Mouse (Mus musculus): Measurements from ENCODE around the gene Abhd2. TPM values are rescaled to one million over a fixed set of nuclear protein-coding genes. Genes with fewer than 3 reads are reported as not detected.

Abhd2 gene
- polyA plus RNA-seq (2012; rRNA removed): 14.9 and 27.9 TPM in 2 replicates

DNA sequence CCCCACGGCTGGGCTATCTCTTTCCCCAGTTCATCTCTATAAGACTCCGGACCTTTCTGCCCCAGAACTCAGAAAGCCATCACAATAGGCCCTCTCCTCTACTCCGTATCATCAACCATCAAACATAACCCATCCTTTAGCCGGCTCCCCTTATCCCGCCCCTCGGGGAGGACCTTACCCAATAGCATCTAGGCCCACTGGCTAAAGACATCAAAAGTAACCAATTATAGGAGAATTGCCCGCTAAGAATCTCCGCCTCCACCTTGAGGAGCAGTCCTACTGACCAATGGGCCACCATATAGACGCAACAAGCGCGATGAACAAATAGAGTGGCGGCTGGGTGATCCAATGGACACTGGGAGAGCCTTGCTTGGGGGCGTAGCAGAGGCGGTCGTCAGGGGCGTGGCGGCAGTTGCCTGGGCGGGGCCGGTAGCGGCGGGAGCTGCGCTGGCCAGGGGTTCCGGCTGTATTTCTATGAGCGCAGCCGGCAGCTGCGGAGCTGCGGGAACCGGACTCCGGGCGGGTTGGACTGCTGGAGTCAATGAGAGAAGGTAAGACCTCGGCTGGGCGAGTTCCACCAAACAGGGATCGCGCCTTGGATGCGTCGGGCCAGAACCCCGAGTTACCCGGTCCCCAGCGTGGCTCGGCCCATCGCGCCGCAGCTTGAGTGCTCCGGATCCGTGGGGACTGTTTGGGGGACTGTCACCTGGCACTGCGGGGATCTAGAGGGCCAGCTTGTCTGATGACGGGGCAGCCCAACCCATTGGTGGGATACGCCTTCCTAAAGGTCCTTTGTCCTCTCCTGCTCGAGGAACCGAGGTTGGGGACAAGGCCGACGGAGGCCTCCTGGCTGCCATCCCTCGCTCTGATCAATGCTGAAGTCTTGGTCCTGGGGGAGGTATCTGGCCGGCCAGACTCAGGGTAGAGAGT lies at the start of gene Abhd2:
Abhd2 (plus strand) TSS at position 411 of the 930 bp plus-strand sequence.
- peak; percentile 99 for DNase-seq (ENCODE audit: low spot score)

GRCm38 (mm10) chr7:79225477-79225876 lies 47.5 kb upstream of the Abhd2 start:
- no peak for DNase-seq (ENCODE audit: low spot score)

DNA sequence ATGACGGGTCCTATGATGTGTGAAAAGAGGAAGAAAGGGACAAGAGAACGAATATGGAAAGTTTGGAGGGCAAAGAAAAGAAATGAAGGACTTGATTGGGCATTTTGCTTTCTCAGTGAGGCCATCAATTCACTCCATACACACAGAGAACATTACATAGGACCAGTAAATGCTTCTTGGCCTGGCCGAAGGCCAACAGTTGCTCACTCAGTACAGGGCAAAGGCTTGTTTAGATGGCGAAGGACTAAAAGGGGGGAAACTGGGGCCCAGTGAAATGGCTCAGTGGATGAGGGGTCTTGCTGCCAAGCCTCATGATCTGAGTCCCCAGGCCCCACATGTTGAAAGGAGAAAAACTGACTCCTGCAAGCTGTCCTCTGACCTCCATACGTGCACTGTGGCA lies 46.8 kb upstream of the Abhd2 start:
- DNase-seq (ENCODE audit: low spot score): no peak

- DNase-seq (ENCODE audit: low spot score): no peak
These were observed 46.0 kb upstream of the Abhd2 start for GRCm38 (mm10) chr7:79226834-79227486.

DNA sequence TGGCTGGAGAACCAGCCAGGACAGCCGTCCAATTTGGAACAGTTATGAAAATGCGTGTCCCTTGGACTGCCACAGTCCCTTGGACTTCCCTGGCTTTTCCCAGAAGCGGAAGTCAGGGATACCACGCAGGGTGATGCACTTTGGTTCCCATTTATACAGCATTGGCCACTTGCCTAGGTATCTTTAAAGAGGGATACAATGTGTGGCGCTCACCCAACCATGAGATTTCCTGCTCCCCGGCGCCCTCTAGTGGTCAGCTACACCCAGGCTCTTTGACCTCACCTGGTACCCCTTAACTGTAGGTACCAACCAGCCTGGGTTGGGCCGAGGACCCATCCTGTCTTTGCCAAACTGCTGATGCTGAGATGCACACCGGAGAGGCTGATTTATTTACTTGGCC lies 44.5 kb upstream of the Abhd2 start:
- DNase-seq (ENCODE audit: low spot score): peak; percentile 82

- no peak for DNase-seq (ENCODE audit: low spot score)
These were observed 41.4 kb upstream of the Abhd2 start for GRCm38 (mm10) chr7:79231577-79231976.

GRCm38 (mm10) chr7:79232048-79232447 lies 41.0 kb upstream of the Abhd2 start:
- DNase-seq (ENCODE audit: low spot score): no peak

- DNase-seq (ENCODE audit: low spot score): no peak
These were observed 34.3 kb upstream of the Abhd2 start for GRCm38 (mm10) chr7:79238741-79239140.

- no peak for DNase-seq (ENCODE audit: low spot score)
These were observed 30.9 kb upstream of the Abhd2 start for GRCm38 (mm10) chr7:79241931-79242625.

DNA sequence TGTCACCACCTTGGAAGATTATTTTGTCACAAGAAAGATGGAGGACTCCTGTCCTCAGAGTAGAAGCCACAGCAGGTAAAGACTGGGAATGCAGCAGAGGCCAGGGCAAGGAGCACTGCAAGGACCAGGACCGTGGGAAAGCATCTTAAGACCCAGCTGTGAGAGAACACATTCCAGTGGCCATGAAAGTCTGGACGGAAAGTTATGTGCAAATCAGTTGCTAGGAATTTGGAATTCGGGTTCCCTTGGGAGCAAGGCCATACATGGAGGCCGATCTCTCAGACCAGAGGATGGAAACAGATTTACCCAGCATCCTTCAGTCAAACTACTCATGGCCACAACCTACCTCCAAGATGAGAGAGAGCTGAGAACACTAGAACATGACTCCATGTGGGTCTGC lies 29.8 kb upstream of the Abhd2 start:
- no peak for DNase-seq (ENCODE audit: low spot score)

DNA sequence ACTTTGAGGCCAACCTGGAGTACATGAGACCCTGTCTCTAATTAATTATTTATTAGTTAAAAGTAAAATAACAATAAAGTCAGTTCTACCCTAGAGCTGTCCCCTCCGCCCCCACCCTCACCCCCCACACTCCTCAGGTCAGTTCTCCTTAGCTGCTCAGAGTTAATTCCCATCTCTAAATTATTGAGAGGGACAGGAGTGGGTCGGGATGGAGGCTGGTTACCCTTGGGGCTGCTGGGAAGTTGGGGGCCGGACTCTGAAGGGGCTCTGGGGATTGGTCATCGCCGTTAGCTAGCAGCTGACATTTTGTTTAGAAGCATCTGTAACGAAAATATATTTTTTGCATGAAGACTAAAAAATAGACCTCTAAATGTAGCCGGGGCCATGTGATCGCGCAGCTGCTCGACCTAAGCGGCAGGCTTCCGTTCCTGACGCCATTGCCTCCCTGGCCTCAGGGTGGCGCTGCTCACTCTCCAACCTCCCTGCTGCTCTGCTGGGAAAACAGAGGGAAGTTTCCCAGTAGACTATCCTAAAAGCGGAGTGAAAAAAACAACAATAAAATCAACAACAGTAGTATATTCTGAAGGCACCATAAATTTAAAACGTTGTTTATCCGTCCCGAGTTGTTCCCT lies 26.8 kb upstream of the Abhd2 start:
- peak; percentile 48 for DNase-seq (ENCODE audit: low spot score)

DNA sequence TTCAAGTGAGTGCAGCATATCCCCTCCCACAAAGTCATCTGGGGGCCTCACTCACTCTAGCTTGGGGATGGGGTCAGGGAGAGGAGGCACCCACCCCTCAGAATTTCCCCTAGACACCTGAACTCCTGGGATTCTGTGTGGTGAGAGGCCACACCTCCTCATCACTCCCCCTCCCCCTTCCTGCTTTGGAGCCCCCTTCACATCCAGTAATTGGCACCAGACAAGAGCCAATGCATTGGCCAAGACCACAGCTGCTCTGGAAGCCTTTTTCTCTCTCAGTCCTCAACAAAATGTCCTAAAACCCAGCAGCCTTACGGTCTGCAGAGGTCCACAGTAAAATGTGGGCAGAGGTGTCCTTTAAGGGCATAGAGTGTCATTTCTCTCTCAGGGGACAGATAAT lies 25.6 kb upstream of the Abhd2 start:
- DNase-seq (ENCODE audit: low spot score): no peak

- no peak for DNase-seq (ENCODE audit: low spot score)
These were observed 25.1 kb upstream of the Abhd2 start for GRCm38 (mm10) chr7:79247881-79248389.

DNA sequence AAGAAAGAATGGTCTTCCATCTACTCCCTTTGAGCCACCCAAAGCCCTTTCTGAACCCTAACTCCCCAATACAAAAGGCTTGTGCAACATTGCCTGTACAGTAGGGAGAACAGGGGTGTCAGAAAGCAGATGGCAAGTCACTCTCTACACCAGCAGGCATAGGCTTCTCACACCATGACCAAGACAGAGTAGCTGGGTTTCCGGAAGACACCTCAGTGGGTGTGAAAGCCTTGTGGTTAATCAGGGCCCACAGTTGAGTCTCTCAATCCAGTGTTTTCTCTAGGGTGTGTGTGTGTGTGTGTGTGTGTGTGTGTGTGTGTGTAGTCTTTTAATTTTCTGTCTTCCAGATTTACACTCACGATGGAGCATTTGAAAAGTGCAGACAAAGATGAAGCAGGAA lies 23.4 kb upstream of the Abhd2 start:
- DNase-seq (ENCODE audit: low spot score): no peak

DNA sequence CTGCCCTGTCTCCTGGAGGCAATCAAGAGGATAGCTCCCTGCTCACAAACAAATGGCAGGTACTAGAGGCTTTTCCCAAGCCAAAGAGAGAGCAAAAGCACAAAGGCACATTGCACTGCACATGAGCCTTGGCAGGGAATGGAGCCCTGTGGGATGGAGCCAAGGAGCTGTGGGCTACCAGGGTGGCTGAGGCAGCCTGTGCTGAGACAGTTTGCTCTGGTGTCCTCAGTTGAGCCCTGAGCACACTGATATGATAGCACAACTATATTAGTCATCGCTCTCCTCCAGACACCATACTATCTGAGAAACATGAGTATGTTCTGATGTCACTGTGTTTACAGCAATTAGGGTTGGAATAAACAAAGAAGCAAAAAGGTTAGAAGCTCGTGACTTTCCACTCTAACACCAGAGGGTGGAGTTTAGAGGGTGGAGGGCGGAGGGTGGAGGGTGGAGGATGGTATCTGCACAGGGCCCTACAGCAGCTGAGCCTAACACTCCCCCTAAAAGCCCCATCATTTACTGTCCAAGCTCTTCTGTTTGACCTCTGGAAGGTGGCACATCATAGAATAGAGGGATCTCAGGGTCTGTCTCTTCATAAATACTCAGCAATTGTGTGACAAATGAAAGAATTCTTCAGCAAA lies 18.6 kb upstream of the Abhd2 start:
- no peak for DNase-seq (ENCODE audit: low spot score)

- no peak for DNase-seq (ENCODE audit: low spot score)
These were observed 17.6 kb upstream of the Abhd2 start for GRCm38 (mm10) chr7:79255350-79255749.

DNA sequence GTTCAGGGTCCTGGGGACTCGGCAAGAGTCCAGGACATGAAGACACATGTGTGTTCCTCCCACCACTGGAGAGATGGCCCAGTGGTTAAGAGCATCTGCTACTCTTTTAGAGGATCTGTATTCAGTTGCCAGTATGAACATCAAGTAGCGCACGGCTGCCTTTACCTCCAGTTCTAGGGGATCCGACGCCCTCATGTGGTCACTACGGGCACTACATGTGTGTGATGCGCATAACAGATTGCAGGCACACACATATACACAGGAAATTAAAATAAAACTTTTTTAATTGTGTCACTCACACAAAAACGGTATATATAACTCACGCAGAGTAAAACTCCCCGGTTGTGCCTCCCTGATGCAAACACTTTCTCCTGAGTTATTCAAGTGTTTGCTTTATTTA lies 17.2 kb upstream of the Abhd2 start:
- DNase-seq (ENCODE audit: low spot score): no peak

GRCm38 (mm10) chr7:79256716-79257115 lies 16.3 kb upstream of the Abhd2 start:
- DNase-seq (ENCODE audit: low spot score): no peak

DNA sequence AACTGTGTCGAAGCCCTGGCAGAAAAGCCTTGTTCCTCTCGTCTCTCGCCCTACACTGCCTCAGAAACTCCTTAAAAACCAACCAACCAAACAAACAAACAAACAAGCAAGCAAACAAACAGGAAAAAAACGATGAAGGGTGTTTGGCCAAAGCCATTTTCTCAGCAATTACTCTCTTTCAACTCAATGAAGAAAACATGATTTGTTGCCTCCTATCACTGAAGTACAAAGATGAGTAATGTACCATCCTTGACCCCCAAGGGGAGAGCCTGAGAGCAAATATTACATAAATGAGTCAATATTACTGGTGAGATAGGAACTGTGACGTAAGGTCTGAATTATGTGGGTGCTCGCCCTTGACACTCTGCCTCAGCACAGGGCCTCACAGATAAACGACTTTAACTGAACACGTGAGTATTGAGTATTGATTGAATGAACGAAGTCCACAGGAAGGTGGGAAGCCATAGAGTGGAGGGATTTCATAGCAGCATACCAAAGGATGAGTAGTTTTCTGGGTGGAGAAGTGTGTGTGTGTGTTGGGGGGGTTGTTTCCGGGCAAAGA lies 13.9 kb upstream of the Abhd2 start:
- no peak for DNase-seq (ENCODE audit: low spot score)

GRCm38 (mm10) chr7:79262478-79262877 lies 10.5 kb upstream of the Abhd2 start:
- no peak for DNase-seq (ENCODE audit: low spot score)

DNA sequence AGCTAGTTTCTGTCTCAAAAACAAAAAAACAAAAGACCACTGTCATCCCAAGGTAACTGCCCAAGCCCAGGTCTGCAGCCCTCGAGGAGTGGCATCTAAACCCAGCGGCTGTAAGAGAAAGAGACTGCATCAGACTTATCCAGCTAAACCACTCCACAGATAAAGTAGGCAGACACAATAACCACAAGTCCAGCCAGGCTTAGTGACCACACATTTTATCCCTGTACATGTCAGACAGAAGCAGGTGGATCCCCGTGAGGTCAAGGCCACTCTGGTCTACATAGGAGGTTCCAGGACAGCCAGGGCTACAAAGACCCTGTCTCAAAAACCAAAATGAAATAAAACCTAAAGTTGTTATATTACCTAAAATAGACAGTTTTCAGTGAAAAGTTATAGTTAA lies 9.2 kb upstream of the Abhd2 start:
- no peak for DNase-seq (ENCODE audit: low spot score)
